Mouse (Mus musculus): ENCODE data around the gene Gm13290. TPM values are rescaled to one million over a fixed set of nuclear protein-coding genes. Genes with fewer than 3 reads are reported as not detected.
A peak's percentile ranks its signal among the peaks of the same experiment; 100 is the strongest.
"Not testable (repeated sequence)": the region's sequence is repeated elsewhere in the genome, so short reads cannot be mapped to it uniquely, and the experiment has no call there.

The Gm13290 gene
- polyA plus RNA-seq, 1 experiment from 2014 or later = not detected

GRCm38 (mm10) chr4:88754818-88755340 is 18.8 kb upstream of the Gm13290 start, which contains the start of gene Gm13271:
Gene Gm13271 (plus strand): TSS chr4:88754868.
- H3K27ac ChIP-seq (ENCODE audit: low read depth, low read length); H3K9ac ChIP-seq (replicated peaks; ENCODE audit: low read depth, low read length); H3K4me3 ChIP-seq (ENCODE audit: low read depth, low read length); ATAC-seq (ENCODE audit: low read depth); H3K9me3 ChIP-seq (ENCODE audit: control insufficient read depth, low read length); H3K4me2 ChIP-seq (ENCODE audit: low read depth, low read length); H3K36me3 ChIP-seq (ENCODE audit: control insufficient read depth, insufficient read depth, low read length); H3K27me3 ChIP-seq (ENCODE audit: control insufficient read depth, insufficient read depth, low read length); H3K4me1 ChIP-seq (ENCODE audit: control insufficient read depth, insufficient read depth, low read length): not testable (repeated sequence)
- 82% methylated on average over 14 of the region's 15 CpGs for WGBS

DNA sequence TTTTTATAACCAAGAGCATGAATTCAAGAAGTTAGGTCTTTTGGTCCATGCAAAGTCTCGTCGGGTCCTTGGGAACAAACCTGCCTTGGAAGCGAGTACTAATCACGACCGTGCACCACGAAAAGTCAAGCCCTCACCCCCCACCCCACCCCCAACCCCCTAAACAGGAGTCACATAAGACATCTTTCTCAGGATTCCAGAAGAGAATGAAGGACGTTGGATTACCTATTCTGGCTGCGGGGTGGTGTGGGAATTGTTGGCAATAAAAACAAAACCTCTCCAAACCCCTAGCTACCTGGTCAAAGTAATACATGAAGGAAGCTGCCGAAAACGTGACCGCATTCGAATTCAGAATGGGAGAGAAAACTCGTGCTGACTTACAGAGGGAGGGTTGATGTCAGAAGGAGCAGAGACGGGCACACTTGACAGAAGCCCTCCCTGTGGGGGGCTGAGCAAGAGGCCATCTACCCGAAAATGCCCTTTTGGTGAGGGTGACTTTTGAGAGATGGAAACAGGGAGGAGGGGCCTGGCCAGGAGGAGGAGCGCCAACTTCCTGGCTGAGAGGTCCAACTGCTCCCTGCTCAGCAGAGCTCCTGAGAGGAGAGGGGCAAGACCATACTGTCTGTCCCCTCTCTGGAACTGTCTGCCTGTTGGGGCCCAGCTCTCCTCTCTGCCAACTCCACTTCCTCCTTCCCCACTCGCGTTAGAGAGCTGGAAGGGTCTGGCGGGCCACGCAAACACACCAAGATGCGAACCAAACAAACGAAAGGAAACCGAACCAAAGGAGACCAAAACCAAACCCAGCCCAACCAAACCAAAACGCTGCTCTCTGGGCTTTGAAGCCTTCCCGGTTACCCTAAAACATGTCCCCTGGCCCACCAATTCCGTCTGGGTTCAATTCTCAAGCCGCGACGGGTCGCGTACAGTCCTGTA is 16.8 kb upstream of the Gm13290 start:
- not testable (repeated sequence) for H3K9me3 ChIP-seq (ENCODE audit: control insufficient read depth, low read length)
- 14% methylated on average over 28 of the region's 31 CpGs for WGBS

DNA sequence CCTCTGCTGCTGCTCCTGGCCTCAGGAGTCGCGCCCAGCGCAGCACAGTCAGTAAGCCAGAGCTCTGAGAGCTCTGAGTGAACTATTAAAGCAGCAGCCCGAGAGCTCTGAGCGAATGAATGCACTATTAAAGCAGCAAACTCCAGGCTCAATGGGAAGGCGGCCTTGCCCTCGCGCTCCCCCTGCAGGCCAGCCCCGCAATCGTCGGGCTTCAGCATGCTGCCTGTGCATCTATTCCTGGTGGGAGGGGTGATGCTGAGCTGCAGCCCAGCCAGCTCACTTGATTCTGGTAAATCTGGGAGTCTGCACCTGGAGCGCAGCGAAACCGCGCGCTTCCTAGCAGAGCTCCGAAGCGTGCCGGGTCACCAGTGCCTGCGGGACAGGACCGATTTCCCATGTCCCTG is 16.0 kb upstream of the Gm13290 start:
- H3K27ac ChIP-seq (ENCODE audit: low read depth, low read length); H3K9me3 ChIP-seq (ENCODE audit: control insufficient read depth, low read length); H3K27me3 ChIP-seq (ENCODE audit: control insufficient read depth, insufficient read depth, low read length): not testable (repeated sequence)

More for the DNA sequence above, 16.8 kb upstream of the Gm13290 start:
- not testable (repeated sequence) for H3K4me1 ChIP-seq (ENCODE audit: control insufficient read depth, insufficient read depth, low read length); H3K27me3 ChIP-seq (ENCODE audit: control insufficient read depth, insufficient read depth, low read length); H3K27ac ChIP-seq (ENCODE audit: low read depth, low read length); ATAC-seq (ENCODE audit: low read depth); H3K36me3 ChIP-seq (ENCODE audit: control insufficient read depth, insufficient read depth, low read length)
- H3K9ac ChIP-seq (replicated peaks; ENCODE audit: low read depth, low read length) = peak overlapping the region; percentile 34; the same call in 1 of the 2 replicates
- H3K4me2 ChIP-seq (ENCODE audit: low read depth, low read length) = peak overlapping the region; percentile 67
- H3K4me3 ChIP-seq (ENCODE audit: low read depth, low read length) = peak overlapping the region; percentile 36

DNA sequence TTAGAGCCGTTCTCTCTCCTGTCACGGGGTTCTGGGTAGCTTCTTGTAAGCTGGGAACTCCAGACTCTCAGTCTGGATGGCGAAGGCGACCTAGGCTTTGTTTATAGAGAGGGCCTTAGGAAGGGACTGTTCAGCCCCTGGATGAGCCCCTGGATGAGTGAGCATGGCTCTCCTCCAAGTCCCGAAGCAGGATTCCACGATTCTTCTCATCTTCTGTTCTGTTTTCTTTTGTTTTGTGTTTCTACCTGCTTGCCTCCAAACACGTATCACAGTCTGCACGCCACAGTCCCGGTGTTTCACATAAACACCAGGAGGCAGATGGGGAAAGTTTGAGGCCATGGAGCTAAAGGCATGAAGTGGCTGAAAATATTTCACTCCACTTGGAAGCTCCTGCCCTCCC is 14.9 kb upstream of the Gm13290 start:
- WGBS = 96% methylated on average over 9 of the region's 9 CpGs
- H3K4me2 ChIP-seq (ENCODE audit: low read depth, low read length); H3K9me3 ChIP-seq (ENCODE audit: control insufficient read depth, low read length): not testable (repeated sequence)

More for the DNA sequence above, 16.0 kb upstream of the Gm13290 start:
- under 1% methylated on average over 20 of the region's 21 CpGs for WGBS
- ATAC-seq (ENCODE audit: low read depth) = peak; percentile 100
- peak overlapping the region; percentile 34; the same call in 1 of the 2 replicates for H3K9ac ChIP-seq (replicated peaks; ENCODE audit: low read depth, low read length)
- H3K36me3 ChIP-seq (ENCODE audit: control insufficient read depth, insufficient read depth, low read length); H3K4me1 ChIP-seq (ENCODE audit: control insufficient read depth, insufficient read depth, low read length): not testable (repeated sequence)
- H3K4me2 ChIP-seq (ENCODE audit: low read depth, low read length) = peak overlapping the region; percentile 67
- peak overlapping the region; percentile 36 for H3K4me3 ChIP-seq (ENCODE audit: low read depth, low read length)

DNA sequence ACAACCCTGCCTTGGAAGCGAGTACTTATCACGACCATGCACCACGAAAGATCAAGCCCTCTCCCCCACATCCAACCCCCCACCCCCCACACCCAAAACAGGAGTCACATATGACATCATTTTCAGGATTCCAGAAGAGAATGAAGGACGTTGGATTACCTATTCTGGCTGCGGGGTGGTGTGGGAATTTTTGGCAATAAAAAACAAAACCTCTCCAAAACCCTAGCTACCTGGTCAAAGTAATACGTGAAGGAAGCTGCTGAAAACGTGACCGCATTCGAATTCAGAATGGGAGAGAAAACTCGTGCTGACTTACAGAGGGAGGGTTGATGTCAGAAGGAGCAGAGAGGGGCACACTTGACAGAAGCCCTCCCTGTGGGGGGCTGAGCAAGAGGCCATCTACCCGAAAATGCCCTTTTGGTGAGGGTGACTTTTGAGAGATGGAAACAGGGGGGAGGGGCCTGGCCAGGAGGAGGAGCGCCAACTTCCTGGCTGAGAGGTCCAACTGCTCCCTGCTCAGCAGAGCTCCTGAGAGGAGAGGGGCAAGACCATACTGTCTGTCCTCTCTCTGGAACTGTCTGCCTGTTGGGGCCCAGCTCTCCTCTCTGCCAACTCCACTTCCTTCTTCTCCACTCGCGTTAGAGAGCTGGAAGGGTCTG is 13.9 kb upstream of the Gm13290 start, which contains the start of gene Gm13283:
Gene Gm13283 (plus strand): TSS at position 510 of the 659 bp plus-strand sequence.
- H3K4me3 ChIP-seq (ENCODE audit: low read depth, low read length) = peak within 1 kb of the TSS; percentile 20; the same call in 1 of the 2 replicates
- H3K9me3 ChIP-seq (ENCODE audit: control insufficient read depth, low read length); H3K4me1 ChIP-seq (ENCODE audit: control insufficient read depth, insufficient read depth, low read length); H3K27ac ChIP-seq (ENCODE audit: low read depth, low read length); ATAC-seq (ENCODE audit: low read depth); H3K9ac ChIP-seq (replicated peaks; ENCODE audit: low read depth, low read length); H3K36me3 ChIP-seq (ENCODE audit: control insufficient read depth, insufficient read depth, low read length); H3K27me3 ChIP-seq (ENCODE audit: control insufficient read depth, insufficient read depth, low read length): not testable (repeated sequence)
- H3K4me2 ChIP-seq (ENCODE audit: low read depth, low read length) = peak within 1 kb of the TSS; percentile 53
- 33% methylated on average over 10 of the region's 14 CpGs for WGBS

More for the DNA sequence above, 14.9 kb upstream of the Gm13290 start:
- not testable (repeated sequence) for ATAC-seq (ENCODE audit: low read depth); H3K4me1 ChIP-seq (ENCODE audit: control insufficient read depth, insufficient read depth, low read length); H3K27ac ChIP-seq (ENCODE audit: low read depth, low read length); H3K36me3 ChIP-seq (ENCODE audit: control insufficient read depth, insufficient read depth, low read length); H3K9ac ChIP-seq (replicated peaks; ENCODE audit: low read depth, low read length); H3K27me3 ChIP-seq (ENCODE audit: control insufficient read depth, insufficient read depth, low read length); H3K4me3 ChIP-seq (ENCODE audit: low read depth, low read length)

- peak overlapping the region; percentile 20; the same call in 1 of the 2 replicates for H3K4me3 ChIP-seq (ENCODE audit: low read depth, low read length)
- not testable (repeated sequence) for ATAC-seq (ENCODE audit: low read depth); H3K27ac ChIP-seq (ENCODE audit: low read depth, low read length)
Measured at GRCm38 (mm10) chr4:88760431-88760830, 13.2 kb upstream of the Gm13290 start.

DNA sequence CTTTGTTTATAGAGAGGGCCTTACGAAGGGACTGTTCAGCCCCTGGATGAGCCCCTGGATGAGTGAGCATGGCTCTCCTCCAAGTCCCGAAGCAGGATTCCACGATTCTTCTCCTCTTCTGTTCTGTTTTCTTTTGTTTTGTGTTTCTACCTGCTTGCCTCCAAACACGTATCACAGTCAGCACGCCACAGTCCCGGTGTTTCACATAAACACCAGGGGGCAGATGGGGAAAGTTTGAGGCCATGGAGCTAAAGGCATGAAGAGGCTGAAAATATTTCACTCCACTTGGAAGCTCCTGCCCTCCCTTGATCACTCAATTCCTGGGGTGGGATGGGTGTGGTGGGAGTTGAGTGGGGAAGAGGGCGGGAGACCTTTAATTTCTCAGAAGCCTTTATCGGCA is 11.9 kb upstream of the Gm13290 start:
- 75% methylated on average over 6 of the region's 8 CpGs for WGBS
- H3K9ac ChIP-seq (replicated peaks; ENCODE audit: low read depth, low read length) = not testable (repeated sequence)

More at GRCm38 (mm10) chr4:88760431-88760830, 13.2 kb upstream of the Gm13290 start:
- peak overlapping the region; percentile 53 for H3K4me2 ChIP-seq (ENCODE audit: low read depth, low read length)
- H3K9ac ChIP-seq (replicated peaks; ENCODE audit: low read depth, low read length); H3K27me3 ChIP-seq (ENCODE audit: control insufficient read depth, insufficient read depth, low read length); H3K9me3 ChIP-seq (ENCODE audit: control insufficient read depth, low read length); H3K36me3 ChIP-seq (ENCODE audit: control insufficient read depth, insufficient read depth, low read length); H3K4me1 ChIP-seq (ENCODE audit: control insufficient read depth, insufficient read depth, low read length): not testable (repeated sequence)
- WGBS = 0% methylated on average over 17 of the region's 28 CpGs

GRCm38 (mm10) chr4:88762341-88762740 is 11.3 kb upstream of the Gm13290 start:
- H3K36me3 ChIP-seq (ENCODE audit: control insufficient read depth, insufficient read depth, low read length); H3K9me3 ChIP-seq (ENCODE audit: control insufficient read depth, low read length); H3K27ac ChIP-seq (ENCODE audit: low read depth, low read length); H3K4me3 ChIP-seq (ENCODE audit: low read depth, low read length); ATAC-seq (ENCODE audit: low read depth); H3K4me2 ChIP-seq (ENCODE audit: low read depth, low read length); H3K4me1 ChIP-seq (ENCODE audit: control insufficient read depth, insufficient read depth, low read length); H3K9ac ChIP-seq (replicated peaks; ENCODE audit: low read depth, low read length); H3K27me3 ChIP-seq (ENCODE audit: control insufficient read depth, insufficient read depth, low read length): not testable (repeated sequence)
- 58% methylated on average over 7 of the region's 9 CpGs for WGBS

More for the DNA sequence above, 11.9 kb upstream of the Gm13290 start:
- not testable (repeated sequence) for H3K9me3 ChIP-seq (ENCODE audit: control insufficient read depth, low read length); ATAC-seq (ENCODE audit: low read depth); H3K27me3 ChIP-seq (ENCODE audit: control insufficient read depth, insufficient read depth, low read length); H3K4me3 ChIP-seq (ENCODE audit: low read depth, low read length); H3K4me1 ChIP-seq (ENCODE audit: control insufficient read depth, insufficient read depth, low read length); H3K4me2 ChIP-seq (ENCODE audit: low read depth, low read length); H3K36me3 ChIP-seq (ENCODE audit: control insufficient read depth, insufficient read depth, low read length); H3K27ac ChIP-seq (ENCODE audit: low read depth, low read length)

Data from neural tube, embryonic 14.5 days (tissue).